Mouse (Mus musculus): ENCODE data around the gene Akap2.

DNA sequence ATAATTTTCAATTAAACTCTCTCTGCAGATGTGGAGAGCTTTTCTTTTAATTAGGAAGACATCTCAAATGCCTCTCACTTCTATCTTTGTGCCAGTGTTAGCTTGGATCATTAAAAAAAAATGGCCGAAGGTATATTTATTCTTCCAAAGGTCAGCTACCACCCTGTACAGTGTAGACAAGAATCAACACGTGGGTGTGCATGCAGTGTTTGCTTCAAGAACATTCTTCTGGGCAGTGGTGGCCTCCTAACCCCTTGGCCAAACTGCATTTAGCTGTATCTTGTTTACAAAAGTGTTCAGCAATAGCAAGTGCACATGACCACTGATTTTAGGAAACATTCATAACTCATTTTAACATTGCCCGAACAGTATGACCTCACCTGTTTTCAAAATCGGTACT lies 92.0 kb downstream of the Akap2 start:
- TF ChIP-seq POLR2A (IDR thresholded peaks at IDR 0.05; ENCODE audit: extremely low read depth, insufficient read depth, low read length) (no peak), CTCF (IDR thresholded peaks at IDR 0.05; ENCODE audit: low read depth, low read length) (no peak)
